Mouse (Mus musculus): ENCODE measurements around the gene Atp8a2.
A peak's percentile ranks its signal among the peaks of the same experiment; 100 is the strongest.

Gene Atp8a2

DNA sequence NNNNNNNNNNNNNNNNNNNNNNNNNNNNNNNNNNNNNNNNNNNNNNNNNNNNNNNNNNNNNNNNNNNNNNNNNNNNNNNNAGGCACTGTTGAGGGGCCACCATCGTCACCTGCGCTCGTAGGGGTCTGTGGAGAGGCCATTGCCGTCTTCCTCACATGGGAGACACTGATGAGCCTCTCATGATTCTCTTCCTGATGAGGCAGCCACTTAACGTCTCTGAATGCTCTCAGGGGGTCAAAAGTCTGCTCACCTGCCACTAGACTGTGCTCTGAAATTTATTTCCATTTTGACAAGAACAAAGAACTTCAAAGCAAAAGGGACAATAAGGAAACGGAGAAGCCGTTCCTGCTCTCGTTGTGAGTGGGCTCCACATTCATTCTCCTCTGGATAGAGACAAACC, 277.1 kb downstream of the Atp8a2 start:
- no peak for DNase-seq (ENCODE audit: low spot score)

DNA sequence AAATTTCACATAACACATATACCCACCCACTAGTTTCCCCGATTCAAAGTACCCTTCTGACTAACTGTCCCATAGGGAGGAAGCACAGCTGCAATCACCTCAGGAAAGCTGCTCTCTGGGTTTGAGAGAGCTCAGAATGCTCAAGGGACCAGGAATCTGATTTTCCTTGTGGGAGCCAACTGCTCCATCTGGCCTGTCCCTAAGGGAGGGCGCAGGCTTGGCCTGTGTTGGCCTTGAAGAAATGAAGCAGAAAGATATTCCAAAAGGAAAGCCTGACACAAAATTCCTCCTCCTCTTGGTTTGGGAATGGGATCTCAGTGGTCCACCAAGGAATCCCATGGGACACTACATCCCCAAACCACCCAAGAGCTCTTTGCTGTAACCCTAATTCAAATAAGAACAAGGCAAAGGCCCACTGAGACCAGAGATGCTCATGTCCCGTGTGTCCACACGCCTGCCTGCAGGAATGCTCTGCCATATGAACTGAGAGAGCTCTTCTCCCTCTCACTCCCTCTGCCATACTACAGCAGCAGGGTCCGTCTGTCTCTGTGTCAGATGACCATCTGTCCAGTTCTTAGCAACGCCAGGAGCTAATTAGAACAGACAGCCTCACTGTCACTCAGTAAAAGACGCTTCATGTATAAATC, 293.4 kb downstream of the Atp8a2 start:
- DNase-seq (ENCODE audit: low spot score) = no peak

DNA sequence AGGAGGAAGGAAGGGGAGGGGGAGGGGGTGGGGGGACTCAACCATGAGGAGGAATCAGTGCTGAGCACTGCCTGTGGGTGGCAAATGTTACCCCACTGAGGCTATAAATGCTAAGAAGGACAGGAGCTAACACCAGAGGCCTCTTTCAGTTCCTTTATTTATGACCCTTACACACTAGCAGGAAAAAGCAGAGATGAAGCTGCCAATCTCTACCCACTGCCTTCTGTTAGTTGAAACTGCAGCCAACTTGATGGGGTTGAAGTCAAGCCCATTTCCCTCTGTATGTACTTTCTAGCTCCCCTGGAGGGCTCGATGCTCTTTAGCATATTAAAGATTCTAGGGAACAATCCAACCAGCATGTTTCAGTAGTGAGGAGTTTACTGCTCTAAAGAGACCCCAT, 303.0 kb downstream of the Atp8a2 start:
- DNase-seq (ENCODE audit: low spot score) = no peak

DNA sequence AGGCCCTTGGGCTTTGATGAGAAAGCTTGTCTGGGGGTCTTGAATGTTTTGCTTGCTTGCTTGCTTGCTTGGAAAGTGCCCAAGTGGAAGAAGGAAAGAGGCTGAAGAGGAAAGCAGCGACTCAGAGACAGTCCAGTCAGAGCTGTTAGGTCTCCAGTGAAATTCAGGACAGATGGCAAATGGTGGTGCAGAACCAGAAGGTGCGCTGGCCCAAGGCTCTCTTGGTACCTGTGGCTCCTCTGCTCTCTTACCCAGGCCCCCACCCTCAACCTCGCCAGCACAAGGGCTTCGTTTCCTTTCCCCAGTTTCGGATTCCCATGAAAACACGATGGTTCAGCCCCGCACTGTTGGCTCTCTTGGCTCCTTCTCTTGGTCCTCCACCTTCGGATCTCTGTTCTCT, 304.9 kb downstream of the Atp8a2 start:
- DNase-seq (ENCODE audit: low spot score) = no peak

DNA sequence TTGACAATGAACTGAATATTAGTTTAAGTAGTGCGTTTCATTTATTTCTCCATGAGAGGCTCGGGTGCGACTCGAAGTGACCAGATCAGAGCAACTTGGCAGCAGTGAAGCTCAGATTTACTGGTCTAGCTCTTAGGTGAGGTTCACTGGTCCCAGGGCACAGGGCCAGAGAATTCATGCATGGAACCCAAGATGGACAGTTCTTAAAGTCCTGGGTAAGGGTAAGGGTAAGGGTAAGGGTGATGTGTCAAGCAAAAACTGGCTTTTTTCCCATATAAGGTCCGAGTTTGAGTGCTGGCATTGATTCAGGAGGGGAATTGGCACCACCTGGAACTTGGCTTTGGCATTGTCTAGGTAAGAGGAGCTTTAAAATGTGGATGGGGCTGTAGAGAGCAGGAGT, 305.5 kb downstream of the Atp8a2 start:
- DNase-seq (ENCODE audit: low spot score) = no peak

DNA sequence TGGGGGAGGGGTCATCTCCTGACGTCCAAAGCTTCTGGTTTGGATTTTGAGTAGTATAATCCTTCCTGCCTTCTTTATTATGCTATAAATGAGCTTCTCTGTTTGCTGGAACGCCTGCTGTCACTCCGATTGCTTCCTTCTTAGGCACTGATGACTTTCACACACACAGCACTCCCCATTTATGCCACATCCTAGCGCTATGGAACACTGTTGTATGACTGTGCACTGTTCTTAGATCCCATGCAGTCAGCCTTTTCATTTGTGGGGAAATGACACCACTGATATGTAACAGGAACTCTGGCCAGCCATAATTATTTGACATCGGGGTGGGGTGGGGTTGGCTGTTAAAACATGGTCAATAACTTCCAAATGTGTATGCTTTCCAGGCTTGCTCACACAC, 306.2 kb downstream of the Atp8a2 start:
- DNase-seq (ENCODE audit: low spot score) = no peak

DNA sequence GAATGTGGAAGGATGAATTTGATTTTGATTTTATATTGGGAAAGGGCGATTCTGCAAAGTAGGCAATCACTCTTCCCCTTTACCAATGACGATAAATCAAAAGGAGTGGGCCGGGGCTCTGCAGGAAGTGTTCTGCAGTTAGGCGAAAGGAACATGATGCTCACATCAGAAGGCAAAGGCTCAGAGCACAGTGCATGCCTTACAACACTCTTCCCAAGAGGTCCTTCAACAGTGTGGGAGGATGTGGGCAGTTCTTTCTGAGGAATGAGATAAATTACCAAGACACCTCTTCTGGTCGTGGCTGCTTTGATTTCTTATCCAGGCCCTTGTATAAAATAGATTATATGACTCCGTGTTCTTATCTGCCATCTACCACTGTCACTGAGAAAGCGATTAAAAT, 306.9 kb downstream of the Atp8a2 start:
- DNase-seq (ENCODE audit: low spot score) = no peak

DNA sequence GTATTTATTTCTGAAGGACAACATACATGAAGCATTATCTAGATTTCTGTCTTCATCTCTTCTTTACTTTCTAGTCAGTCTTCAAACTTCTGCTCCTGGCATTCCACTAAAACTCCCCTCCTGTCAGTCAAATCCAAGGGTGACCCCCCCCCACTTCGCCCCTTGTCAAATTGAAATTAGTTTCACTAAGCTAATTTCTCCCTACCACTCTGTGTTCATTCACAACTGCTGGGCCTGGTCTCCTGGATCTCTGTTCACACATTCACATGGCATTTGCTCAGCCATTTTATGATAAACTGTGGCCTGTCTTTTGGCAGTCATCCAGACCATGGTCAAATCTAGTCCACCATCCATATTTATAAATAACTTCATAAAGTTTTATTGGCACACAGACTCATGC, 308.5 kb downstream of the Atp8a2 start:
- DNase-seq (ENCODE audit: low spot score) = no peak

DNA sequence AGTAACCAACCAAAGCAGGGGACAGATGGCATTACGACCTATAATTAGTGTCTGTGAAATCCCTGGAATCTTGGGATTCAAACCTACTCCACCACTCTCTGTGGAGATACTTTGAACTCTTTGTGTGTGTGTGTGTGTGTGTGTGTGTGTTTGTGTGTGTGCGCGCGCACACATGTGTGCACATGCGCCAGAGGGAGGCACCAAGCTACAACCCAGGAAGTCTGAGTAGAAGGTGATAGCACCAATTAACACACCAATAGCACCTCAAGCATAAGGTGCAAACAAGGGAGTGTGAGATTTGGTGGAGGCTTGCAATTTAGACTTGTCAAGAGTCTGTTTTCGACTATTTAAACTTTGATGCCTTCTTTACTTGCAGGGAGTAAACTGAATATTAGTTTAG, 308.9 kb downstream of the Atp8a2 start:
- DNase-seq (ENCODE audit: low spot score) = no peak

DNA sequence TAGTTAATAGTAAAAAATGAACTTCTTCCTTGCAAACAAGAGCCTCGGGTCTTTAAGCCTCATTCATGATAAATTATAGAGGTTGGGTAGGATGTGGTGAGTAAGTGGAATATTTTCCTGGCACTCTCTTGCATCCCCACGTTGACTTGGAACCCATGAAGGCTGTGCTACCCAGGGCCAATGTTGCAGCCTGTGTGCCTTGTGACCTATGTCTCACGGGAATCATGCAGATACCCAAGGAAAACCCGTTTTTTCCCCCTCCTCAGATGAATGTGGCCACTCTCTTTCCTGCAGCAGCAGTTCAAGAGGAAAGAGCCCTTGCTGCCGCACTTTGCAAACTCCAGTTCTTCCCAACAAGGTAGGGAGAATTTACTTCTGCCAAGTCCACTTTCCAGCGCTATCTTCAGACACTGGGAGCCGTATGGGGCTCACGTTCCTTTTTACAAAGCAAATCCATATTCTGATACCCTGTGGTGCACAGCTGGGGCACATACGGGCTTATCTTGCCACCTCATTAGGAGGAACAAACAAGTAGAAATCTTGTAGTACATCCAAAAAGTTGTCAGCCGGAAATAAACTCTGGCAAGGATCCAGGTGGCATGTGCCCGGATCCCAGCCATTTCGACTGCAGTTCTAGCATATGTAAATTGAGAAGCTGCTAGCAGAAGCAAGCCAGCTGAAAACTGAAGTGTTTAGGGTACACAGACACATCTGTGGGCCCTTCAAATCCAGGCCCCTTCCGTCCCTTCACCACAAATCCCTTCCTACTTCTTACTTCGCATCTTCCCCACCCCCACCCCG, 309.7 kb downstream of the Atp8a2 start:
- no peak for DNase-seq (ENCODE audit: low spot score)

DNA sequence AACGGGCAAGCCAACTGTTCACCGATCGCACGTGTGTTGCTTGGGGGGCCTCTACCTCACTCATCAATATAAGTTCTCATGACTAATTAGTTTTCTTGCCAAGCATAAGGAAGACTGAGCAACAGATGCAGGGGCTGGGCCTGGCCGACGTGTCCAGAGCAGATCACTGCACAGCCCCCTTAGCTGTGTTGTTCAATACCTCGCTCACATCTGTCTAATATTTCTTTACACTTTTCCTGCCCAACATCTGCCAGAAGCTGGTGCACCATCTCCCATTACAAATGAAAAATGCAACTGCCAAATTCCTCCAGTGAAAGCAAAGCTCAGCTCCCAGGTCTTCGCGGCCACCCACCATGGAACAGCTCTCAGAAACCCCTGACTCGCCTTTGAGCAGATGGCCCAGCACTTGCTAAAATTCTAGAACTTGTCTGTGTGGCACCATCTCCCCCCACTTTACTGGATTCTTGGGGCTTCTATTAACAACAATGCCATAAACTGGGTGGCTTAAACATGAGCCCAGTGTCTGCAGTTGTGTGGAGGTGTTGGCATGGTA, 313.4 kb downstream of the Atp8a2 start:
- DNase-seq (ENCODE audit: low spot score) = no peak

DNA sequence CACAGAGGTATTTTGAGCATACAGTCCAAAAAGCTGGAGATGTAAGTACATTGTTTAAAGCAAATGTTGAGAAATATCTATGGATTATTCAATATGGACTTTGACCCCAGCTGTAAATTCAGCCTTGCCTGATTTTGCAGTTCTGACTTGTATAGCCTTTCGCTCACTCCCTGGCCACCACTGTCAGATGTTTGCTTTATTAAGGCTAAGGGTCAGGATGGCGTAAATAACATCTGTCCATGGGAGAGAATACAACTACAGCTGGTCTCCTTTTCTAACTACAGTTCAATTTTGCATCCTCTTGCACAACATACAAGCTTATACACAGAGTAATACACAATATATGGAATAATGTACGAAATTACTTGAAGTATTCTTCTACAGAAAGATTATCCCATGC, 316.1 kb downstream of the Atp8a2 start:
- no peak for DNase-seq (ENCODE audit: low spot score)

DNA sequence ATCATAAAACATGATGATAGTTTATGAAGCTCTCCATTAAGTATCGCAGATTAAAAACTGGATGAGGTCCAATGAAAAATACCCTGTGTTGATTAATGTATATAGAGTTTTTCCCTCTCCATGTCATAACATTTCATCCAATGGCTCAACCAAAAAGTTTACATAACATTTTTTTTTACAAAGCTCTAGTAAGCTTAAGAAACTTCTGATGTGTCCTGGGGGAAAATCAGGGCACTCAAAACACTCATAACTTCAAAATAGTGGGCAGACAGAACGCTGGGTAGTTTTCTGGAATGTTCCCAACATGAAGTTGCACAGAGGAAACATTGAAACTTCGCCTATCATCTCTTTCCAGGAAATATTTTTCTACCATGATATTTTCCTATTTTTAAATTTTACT, 318.7 kb downstream of the Atp8a2 start:
- DNase-seq (ENCODE audit: low spot score) = no peak

DNA sequence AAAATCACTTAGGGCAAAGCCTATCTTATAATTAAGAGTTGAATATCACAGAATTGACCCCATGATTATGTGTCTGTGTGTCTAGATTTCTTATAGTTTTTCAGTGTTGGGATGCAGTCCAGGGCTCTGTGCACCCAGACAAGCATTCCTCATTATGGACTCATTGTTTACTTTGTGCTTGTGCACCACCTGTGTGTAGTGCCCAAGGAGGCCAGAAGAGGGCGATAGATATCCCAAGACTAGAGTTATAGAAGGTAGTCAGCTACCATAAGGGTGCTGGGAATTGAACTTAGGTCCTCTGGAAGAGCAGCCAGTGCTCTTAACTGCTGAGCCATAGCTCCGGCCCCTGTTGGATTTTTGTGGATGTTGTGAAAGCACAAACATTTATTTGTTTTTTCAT, 320.5 kb downstream of the Atp8a2 start:
- DNase-seq (ENCODE audit: low spot score) = no peak

DNA sequence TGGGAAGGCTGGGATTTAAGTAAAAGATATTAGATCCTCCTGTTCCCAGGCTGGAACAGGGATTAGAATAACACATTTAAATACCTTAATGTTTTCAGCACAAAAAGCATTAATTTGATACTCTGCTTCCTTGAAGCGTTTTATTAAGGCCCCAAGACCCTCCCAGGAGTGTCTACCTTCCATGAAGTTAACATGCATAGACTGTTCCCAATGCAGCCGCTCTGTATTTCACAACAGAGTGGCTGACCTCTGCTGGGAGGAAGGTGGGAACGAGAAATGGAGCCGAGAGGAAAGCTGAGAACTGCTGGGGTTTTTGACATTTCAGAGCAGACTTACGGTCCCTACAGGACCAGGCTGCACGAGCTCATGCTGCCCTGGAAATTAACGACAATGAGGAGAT, 328.6 kb downstream of the Atp8a2 start:
- no peak for DNase-seq (ENCODE audit: low spot score)

DNA sequence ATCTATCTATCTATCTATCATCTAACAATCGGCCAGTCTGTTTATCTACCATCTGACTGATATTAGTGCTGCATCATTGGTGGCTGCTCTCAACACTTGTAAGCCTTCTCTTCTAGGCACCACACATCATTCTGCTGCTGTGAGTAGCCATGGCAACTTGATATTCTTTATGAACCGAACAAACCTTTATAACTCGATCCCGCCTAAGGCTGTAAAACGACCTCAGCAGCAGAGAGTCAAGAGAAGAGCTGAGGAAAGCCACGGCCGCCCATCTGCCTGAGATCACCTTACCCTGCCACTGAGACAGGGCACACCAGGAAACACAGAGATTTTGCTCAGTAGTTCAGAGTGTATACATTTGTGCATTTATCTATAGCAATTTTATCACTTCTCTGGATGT, 329.2 kb downstream of the Atp8a2 start:
- no peak for DNase-seq (ENCODE audit: low spot score)

DNA sequence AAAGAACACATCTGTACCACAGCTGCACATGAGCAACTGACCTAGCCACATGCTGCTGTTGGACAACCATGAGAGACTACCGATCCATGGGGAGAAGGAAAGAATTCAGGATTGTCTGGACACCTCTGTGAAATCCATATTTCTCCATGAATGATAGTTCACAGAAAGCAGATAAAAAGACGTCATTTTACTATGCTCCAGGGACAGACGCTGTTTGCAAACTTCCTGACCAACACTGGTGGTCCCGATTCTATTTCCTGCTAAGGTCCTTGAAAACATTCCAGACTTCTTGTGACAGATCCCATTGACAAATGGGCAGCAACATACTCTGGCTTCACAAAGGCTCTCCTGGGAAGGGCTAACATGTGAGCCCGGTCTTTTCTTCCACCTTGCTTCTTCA, 331.0 kb downstream of the Atp8a2 start:
- no peak for DNase-seq (ENCODE audit: low spot score)

DNA sequence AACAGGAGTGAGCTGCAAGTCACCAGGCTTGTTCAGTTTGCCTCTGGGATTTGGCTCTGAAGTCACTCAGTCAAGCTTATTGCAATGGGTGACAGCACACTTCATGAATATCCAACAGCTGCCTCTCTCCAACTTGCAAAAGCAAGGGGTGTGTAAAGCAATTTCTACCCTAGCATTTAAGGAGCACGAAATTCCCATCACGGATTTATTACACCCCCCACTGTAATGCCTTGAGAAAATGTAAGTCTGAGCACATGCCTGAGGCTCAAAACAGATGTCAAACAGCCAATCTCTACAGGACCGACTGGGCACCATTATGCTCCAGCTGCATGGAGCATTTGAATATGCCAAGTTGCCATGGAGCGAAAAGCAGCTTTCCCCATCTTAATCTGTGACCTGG, 334.6 kb downstream of the Atp8a2 start:
- no peak for DNase-seq (ENCODE audit: low spot score)

DNA sequence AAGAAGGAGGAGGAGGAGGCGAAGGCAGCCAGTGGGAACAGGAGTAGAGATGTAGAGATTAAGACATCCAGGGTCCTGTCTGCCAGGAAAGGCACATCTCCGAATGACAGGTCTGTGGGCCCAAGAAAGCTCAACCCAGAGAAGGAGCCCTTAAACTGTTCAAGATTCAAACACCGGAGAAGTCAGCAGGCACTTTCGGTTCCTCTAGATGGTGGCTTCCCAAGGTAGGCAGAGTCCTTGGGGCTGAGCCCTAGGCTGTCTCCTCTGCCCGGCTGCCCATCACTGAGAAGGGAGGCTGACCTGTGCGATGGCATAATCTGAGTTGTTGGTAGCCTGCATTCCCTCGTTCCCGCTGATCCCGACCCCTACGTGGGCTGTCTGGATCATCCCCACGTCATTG, 337.1 kb downstream of the Atp8a2 start:
- DNase-seq (ENCODE audit: low spot score) = no peak

DNA sequence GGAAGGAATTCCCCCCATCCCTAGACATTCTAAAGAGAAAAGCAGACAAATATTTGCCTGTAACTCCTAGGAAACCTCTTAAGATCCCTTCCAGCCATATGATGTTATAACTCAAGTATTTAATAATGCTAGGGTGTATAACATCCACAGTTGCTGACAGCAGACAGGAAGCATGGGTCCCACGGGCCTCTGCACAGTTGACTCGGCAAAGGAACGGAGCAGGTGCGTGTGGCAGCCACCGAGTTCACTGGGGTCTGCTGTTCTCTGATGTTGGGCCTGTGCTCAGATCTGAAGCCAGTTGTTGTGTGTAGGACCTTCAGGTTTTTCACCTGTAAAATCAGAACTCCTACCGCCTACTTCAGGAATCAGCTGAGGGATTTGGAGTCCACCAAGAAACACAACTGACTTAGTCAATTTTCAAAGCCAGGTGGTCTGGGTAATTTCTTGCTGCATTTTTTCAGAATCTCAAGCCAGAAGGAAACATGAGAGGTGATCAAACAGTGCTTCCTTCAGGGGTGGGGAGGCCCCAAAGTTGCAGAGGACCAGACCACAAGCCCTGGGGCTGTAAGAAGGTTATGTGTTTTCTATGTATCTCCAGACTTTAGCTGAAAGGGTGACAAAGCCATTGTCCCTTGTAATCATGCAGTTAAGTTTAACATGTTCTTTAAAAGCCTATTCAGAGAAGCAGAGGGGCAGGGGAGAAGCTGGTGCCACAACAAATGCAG, 338.3 kb downstream of the Atp8a2 start:
- no peak for DNase-seq (ENCODE audit: low spot score)

DNA sequence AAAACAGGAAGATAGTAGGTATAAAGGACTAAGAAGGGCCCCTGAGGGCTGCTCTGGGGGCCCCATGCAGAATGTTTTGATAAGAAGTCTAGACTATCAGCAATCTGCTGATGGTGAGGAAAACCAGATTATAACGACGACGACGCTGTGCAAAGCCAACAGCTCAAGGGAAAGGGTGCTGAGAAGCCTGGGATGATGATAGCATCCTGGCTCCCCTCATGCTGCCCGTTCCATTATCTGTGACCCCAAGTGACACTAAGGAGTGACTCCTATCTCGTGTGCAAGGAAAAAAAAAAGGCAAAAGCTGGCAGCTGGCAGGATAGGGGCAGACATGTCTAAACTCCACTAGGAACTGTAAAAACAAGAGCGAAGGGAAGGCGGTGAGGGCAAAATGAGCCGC, 343.8 kb downstream of the Atp8a2 start:
- no peak for DNase-seq (ENCODE audit: low spot score)

DNA sequence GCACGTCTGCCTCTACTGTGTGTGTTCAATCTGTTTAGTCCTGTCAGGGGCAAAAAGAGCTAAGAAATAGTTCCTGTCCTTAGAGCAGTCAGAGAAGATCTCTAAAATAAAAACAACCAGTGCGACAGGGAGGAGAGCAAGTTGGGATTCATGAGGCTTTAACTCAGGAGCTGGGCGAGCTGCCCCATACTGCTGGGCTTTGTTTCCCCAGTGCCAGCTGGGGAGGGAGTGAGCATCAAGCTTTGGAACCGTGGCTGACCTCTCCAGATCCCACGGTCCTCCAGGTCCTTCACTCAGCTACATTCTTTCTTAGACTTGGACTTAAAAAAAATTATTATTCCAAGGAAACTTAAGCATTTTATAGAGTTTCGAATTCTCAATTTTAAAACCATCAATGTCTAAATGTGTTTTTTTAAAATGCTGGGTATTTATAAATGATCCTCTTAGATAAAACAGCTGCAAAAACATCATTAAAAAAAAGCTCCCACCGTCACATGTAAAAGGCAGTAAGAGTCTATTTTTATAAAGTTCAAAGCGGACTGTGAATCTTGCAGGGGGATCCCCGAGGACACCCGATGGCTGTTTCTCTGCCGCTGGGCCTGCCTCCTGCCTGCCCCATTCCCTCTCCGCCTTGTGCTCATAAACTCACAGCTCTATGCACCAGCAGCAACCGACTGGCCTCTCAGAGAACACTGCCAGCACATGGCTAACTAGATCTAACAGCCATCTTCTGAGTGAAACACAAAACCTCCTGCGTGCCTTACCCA, 350.2 kb downstream of the Atp8a2 start:
- DNase-seq (ENCODE audit: low spot score) = peak; percentile 39
